Mouse (Mus musculus) frontal cortex, postnatal 36 days (tissue): ENCODE measurements around the gene Hspb1.
A peak's percentile ranks its signal among the peaks of the same experiment; 100 is the strongest.

Experiments used
- DNase-seq, 2 experiments: peaks; one replicate each; pipeline ENCODE4 v3.0.0; 2022; ENCODE audit warnings: low spot score in 2 of 2

Gene Hspb1

DNA sequence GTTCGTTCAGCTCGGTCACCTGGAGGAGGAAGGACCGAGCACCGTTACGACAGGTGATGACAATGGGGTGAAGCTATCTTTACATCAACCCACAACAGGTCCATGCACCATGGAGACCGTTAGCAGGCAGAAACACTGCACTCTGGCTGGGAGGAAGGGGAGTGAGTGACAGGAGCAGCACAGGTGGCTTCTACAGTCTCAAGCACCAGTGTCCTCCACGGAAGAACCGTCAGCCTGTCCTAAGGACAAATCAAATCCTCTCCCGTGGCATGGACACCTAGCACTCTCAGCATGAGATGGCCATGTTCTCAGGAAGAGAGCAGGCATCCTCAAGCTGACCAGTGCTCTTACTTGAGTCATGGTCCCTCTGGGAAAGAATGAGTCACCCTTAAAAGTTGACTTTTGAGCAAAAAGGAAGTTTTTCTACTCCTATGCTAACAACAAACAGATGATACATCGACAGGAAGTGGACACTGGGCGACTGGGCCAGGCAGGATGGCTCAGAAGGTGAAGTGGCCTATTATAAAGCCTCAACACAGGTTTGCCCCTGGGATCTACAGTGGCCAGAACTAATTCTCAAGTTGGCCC lies 24.0 kb downstream of the Hspb1 start:
- no peak for DNase-seq

DNA sequence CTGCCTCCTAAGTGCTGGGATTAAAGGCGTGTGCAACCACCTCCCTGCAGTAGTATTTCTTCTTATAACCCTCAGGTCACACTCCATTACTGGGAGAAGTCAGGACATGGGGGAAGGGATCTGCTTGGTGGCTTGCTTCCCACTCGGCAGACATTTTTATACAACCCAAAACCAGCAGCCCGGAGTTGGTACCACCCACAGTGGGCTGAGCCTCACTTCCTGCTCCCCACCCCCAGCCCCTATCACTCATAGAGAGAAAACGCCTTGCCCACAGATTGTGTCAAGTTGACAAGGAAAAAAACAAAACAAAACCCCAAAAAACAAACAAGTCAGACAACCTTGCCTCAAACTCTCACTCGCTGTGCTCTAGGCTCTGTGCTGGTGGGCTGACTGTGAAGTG lies 25.5 kb downstream of the Hspb1 start:
- no peak for DNase-seq

DNA sequence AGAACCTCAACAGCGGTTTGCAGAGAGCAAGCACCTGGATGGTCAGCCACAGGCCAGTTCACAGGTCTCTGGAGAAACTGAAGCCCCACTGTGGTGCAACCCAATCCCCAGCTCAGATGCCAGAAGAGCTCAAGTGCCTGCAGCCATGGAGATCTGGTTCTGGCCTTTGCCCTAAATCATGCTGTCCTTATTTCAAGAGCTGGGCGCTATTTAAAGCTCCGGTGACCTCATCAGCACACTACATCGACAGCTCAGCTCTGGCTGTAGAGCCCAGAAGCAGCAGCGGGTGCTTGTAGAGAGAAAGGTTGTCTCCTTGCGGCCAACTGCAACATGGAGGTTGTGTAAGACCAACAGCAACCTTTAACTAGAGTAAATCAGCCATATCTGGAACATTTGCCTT lies 26.4 kb downstream of the Hspb1 start:
- no peak for DNase-seq

DNA sequence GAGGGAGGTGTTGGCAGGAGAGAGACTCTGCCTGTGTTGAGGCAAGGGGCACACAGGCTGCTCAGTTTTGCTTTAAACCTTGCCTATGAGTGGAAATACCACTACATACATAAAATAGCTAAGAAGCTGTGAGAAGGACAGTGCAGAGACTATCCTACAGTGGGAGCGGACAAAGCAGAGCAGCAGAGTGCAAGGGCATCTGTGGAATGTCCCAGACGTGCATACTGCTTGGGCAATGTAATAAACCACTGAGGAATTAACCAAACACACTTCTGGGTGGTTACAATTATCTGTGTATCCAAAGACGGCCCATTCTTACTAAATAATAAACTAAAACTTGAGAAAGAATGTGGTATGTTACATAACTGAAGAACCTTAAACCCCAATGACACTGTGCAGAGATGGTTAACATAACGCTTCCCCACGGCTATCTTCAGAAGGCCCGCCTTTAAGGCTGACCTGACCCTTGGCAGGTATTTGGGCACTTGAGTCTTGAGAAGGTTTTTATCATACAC lies 28.4 kb downstream of the Hspb1 start:
- DNase-seq, result no peak

DNA sequence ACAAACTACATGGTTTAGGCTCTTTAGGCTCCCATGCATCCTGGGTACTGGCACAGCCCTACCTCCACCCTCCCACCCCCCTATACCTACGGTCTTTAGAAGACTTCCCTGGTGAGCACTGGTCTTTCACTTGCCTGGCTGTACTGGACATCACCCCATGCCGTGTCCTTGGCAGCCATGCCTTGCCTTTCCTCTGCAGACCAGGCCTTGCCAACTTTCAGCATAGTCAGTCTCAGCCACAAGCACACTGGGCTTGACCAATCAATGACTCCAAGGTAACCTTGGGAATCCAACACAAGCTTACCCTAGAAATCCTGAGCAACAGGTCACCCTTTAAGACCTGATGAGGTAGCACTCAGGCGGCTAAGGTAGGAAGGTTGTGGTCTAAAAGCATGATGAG lies 28.9 kb downstream of the Hspb1 start:
- DNase-seq, result no peak

DNA sequence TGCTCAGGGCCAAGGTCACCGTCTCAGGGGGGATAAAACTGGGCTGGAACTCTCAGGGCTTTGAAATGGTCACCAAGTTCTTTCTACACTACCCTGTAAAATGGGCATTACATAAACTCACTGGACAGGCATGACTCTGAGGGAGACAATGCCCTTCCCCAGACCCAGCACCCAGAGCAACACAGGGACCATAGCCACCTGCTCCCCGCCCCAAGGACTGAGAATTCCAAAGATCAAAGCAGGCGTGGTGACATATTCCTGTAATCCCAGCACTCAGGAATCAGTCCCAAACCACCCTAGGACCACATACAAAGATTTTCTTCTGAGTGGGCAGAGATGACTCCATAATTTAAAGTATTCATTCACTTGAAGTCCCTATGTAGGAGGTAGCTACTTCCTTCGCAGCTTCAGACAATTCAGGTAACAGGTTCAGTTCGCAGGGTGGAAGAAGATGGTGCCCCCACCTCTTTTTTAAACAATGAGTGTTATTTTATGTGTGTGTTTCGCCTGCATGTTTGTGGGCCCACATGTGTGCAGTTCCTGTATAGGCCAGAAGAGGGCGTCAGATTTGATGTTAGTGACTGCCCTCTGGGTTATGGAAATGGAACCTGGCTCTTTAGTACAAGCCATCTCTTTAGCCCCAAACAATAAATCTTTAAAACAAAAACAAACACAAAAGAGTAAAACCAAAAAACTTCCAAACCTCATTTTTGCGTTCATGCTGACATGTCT lies 29.8 kb downstream of the Hspb1 start:
- no peak for DNase-seq

DNA sequence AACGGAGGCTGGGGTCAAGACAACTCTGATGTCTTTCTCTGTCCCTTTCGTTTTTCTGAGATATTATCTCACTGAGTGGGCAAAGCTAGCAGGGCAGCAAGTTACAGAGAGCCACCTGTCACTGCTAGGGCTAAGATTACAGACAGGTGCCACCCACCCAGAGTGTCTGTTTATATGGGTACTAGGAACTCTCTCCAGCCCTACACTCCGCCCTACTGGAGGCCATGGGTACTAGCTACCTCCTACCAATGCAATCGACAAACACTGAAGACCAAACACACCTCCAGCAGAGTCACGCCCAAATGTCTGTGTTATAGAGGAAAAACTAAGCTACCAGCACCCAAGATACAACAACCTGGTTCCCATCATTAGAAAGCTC lies 30.3 kb downstream of the Hspb1 start:
- no peak for DNase-seq

DNA sequence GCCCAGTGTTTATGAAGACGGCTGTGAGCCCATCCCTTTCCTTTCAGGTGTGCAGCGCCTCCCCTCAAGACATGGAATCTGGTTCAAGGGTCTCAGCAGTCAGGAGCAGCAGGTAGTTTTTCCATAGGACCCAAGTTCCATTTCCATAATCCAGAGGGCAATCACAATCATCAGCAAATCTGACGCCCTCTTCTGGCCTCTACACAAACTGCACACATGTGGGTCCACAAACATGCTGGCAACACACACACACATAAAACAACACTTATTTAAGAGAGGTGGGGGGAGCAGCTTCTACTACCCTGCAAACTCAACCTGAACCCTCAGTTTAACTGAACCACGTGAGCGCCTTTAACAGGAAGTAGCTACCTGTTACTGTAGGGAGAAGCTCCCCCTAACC lies 30.9 kb downstream of the Hspb1 start:
- no peak for DNase-seq

DNA sequence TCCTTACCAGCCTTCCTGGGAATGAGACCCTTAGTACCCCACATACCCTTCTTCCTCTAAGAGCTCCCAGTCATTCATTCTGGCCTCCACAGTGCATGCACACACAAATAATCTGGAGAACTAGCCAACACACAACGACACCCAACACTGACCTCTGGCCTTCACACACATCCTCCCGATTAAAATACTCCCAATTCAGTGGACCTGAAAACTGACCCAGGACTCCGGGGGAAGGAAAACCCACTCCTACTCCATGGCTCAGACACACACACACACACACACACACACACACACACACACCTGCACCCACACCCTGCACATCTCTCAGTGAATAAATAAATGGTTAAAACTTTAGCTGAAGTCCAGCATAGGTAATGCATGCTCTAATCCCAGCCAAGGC lies 32.2 kb downstream of the Hspb1 start:
- DNase-seq, result no peak

DNA sequence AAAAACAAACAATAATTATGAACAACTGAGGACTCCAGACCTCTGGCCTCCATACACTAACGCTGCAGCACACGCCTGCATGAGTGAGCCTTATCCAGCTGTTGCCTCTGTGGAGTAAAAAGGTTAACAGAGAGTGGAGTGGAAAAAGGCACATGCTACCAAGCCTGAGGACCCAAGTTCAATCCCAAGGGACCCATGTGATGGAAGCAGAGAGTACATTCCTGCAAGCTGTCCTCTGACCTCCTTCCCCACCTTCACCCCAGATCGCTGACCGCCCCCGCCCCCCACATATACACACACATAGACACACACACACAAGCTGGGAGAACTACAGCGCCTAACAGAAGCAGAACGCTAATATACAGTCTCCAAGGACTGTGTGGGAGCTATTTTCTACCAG lies 36.2 kb downstream of the Hspb1 start:
- DNase-seq, result no peak

DNA sequence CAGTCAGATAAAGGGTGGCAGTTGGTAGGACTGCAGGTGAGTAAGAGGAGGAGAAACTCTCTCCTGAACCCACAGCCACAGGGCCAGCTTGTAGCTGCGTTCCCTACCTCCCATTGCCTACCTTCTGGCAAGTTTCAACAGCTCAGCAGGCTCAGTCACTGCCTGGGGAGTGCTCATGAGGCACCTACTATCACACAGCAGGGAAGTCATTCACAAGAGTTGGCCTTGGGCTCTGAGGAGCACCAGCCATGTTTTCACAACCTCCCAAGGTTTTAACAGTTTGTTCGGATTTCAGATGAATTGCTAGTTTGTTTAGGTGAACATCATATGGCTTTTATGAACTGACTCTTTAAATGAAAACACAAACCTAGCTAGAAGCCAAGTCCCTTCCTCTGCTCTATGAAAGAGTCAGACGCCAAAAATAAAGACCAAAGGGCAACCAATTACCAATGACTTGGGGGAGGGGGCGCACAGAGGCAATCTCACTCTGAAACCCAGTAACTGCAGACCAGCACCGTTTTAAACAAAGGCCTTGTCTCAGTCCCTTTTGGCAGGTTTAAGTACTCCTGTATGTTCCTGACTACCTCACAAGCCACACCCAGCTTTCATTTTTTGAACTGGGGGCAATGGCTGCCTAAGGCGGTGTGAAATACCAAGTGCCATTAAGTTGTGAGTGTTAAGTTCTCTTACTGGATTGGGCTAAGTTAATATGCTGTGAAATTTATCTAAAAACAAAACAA lies 42.1 kb downstream of the Hspb1 start:
- DNase-seq, result no peak

DNA sequence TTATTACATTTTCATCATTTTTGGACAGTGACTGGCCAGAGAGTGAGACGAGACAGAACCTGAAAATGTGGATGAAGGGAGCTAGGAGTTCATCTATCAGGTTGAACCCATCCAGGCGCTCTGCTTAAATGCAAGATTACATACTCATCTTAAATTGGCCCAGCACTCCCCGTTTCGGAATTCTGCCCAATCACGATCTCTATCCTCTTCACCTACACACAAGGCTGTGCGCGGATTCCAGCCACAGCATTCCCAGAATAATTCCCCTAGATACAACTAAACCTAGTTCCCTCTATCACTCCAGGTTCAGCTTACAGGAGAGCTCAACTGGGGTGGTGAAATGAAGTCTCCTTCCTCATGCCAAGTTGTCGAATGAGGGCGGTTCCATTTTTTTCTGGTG lies 43.8 kb downstream of the Hspb1 start:
- DNase-seq, result peak in 1 of 2 experiments; percentile 70

DNA sequence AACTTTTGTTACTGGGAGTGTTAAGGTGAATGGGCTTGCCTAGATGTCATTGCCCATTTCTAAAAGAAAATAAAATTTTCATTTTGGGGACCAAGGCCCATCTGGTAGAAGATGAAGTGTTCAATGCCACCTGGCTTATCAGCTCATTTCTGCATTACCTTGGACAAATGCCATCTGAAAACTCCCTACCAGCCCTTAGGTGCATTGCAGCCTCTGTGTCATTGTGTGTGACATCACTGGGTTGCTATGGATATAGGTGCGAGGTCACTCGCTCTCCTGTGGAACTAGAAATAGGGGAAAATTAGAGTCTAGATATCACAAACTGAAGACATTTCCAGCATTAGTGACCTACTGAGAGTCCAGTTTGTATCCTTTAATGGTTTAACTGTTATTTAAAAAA lies 44.6 kb downstream of the Hspb1 start:
- DNase-seq, result no peak

DNA sequence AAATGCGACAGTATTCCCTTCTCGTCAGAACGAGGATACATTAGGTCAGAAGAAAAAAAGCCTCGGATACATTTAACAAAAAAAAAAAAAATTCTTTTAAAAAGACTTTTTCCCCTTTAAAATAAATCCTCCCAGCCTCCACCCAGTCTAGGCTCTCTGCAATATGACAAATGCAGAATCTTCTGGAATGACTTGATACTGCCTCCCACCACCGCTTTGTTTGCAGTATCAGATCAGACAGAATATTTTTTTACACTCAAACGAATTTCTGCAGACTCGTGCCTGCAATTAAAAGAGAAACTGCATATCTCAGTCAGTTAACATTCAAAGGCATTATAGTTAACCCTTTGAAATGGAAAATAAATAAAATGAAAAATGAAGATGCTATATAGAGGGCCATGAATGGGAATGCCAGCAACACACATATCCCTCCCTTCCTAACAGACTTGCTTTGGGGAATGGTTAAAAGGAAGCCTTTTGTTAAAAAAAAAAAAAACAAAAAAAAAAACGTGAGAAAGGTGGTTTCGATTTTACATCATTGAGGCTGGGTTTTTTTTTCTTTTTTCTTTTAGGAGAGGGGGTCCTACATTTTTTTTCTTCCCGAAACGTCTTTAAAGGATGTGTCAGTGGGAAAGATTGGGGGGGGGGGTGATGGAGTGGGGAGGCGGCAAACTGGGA lies 45.6 kb downstream of the Hspb1 start:
- no peak for DNase-seq

DNA sequence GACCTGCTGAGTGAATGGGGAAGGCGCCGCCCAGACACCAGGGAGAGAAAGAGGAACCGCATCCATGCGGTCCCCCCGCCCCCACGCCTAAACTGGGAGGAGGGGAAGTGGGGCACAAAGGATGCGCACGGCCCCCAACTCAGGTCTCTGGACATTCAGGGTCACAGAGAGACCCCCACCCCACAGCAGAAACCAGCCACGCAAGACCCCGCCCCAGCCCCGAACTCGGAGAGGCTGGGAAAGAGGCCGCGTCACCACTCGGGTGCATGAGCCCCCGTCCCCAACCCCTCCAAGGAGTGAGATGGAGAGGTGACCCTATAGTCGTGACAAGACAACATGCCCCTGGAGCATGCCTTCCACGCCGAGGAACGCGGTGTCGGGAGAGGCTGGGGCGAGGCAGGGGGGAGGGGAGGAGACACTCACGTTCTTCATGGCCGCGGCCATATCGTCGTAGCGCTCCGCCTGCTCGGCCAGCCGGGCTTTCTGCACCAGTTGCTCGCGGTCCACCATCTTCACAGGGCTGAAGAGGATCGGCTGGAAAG lies 46.3 kb downstream of the Hspb1 start:
- DNase-seq, result peak; percentile 68 to 71

DNA sequence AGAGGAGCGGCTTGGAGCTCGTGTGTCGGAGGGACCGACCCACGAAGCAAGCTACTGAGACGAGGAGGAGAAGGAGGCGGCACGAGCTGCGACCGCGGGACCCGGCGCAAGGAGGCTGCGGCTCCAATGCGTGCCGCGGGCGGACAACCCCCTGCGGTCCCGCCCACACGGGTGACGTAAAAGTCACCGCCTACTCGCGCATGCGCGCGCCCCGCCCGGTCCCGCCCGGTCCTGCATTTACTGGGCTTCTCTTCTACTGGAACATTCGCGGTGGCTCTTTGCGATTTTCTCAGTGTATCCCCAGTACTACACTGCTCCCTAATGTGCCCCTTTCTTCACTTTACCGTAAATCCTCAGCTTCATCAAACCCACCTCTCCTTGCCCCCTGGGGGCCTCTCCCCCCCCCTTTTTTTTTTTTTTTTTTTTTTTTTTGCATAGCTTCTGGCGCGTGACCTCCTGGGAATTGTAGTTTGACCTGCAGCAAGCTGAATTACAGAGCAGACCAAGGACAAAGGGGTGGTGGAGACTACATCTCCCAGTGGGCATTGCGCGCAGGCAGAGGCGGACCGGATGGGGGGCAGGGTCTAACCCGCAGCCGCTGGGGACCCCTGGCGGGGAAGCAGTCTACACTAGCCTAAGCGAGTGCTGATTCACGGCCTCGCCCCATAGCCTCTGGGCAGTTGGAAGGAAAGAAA lies 46.9 kb downstream of the Hspb1 start, which contains the start of gene Ywhag:
TSS of gene Ywhag (minus strand) at position 136 of the 695 bp plus-strand sequence.
- DNase-seq, result peak; percentile 96 to 98

DNA sequence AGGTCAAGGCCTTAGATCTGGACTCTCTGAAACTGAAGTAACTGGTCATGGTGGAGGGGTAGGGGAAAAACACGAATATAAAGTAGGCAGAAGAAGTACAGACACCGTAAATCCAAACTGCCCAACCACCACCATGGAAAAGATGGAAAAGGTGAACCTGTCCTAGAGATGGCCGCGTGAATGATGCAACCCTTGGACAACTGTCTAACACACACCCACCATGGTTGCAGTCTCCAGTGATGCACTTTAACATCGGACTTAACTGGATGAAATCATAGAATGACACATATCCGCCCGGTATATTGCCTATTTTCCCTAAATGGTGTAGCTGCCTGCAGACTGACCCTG lies 47.4 kb downstream of the Hspb1 start:
- no peak for DNase-seq

DNA sequence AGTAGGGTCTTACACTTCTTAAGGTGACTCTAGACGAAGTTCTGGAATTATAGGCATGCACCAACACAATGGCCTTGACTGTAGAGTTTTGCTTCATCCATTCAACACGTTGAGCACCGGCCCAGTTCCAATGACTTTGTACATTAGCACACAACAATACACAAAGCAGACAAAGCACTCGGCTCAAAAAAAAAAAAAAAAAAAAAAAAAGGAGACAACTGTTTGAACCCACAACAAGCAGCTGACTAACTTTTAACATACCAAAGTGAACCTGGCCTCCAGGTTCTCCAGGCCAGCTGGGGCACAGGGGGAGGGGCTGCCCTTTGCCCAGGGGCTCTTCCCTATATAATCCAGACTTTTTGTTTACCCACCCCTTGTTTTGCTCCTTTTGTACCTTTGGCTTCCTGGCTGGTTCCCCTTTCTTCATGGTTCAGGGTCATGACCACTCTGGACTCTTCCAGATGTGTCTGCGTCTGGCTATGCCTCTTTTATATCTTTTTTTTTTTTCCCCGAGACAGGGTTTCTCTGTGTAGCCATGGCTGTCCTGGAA lies 48.0 kb downstream of the Hspb1 start:
- DNase-seq, result no peak
